In the genomic region with DNA sequence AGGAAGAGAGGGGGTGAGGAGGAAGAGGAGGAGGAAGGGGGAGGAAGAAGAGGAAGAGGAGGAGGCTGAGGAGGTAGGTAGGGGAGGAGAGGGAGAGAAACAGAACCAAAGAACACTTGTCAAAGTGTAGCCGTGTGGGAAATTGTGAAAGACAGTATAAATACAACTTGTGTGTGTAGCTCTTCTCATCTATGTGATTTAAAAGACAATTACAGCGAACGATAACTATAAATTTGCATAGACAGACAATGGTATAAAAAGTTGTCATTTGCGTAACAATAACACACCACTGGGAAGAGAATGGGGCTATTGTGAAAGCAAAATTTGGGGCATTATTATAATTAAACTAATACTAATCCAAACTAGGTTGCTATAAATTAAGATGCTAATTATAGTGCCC, we compare ENCODE assay signal across 22 mouse cellular contexts. TPM values are rescaled to one million over a fixed set of nuclear protein-coding genes. Genes with fewer than 3 reads are reported as not detected.
"Had no signal": no experiment of that assay in that cellular context is flagged by ENCODE, and none has a peak within 500 bp of the region (broad histone marks: within the 10 kb centered on the region; RNA-seq: fewer than 3 reads in every experiment).

No protein-coding gene starts in this region.

- H3K9ac ChIP-seq: liver, postnatal 0 days; lung, embryonic 15.5 days; midbrain, embryonic 12.5 days; neural tube, embryonic 13.5 days; neural tube, embryonic 15.5 days had no signal

- H3K4me3 ChIP-seq: lung, embryonic 15.5 days; midbrain, embryonic 10.5 days; midbrain, embryonic 12.5 days; myocyte; neural tube, embryonic 13.5 days; neural tube, embryonic 15.5 days had no signal

- H3K27me3 ChIP-seq: lung, embryonic 15.5 days; midbrain, embryonic 12.5 days; neural tube, embryonic 13.5 days; neural tube, embryonic 15.5 days had no signal

- H3K4me1 ChIP-seq: lung, embryonic 15.5 days; midbrain, embryonic 10.5 days; midbrain, embryonic 12.5 days; neural tube, embryonic 13.5 days; neural tube, embryonic 15.5 days had no signal

- DNase-seq: liver, postnatal 0 days; lung, adult 2 months; lung, postnatal 14 days; lung, postnatal 36 days; midbrain, embryonic 14.5 days; right cerebral cortex, adult 18-20 months; right cerebral cortex, postnatal 25 days; right cerebral cortex, postnatal 4 days; spleen, adult 18-20 months; thymus, adult 18-20 months; thymus, postnatal 14 days; thymus, postnatal 36 days had no signal

- H3K9me3 ChIP-seq: lung, embryonic 15.5 days; midbrain, embryonic 10.5 days; midbrain, embryonic 12.5 days; neural tube, embryonic 13.5 days; neural tube, embryonic 15.5 days had no signal

- ATAC-seq: liver, postnatal 0 days; lung, postnatal 0 days; midbrain, embryonic 16.5 days had no signal

- H3K36me3 ChIP-seq: lung, embryonic 15.5 days; midbrain, embryonic 10.5 days; midbrain, embryonic 12.5 days; neural tube, embryonic 13.5 days; neural tube, embryonic 15.5 days had no signal

- H3K27ac ChIP-seq: lung, embryonic 15.5 days; midbrain, embryonic 10.5 days; midbrain, embryonic 12.5 days; neural tube, embryonic 13.5 days; neural tube, embryonic 15.5 days had no signal

- H3K4me2 ChIP-seq: lung, embryonic 15.5 days; midbrain, embryonic 12.5 days; neural tube, embryonic 13.5 days; neural tube, embryonic 15.5 days had no signal

RNA-seq across cellular contexts. Expression of a gene that starts 20.0 kb away (rescaled TPM):
- total RNA-seq: megakaryocyte, adult 5-6 weeks; megakaryocyte-erythroid progenitor cell, adult 5-6 weeks had no signal
- polyA plus RNA-seq: liver, postnatal 0 days; myocyte had no signal
